Mouse (Mus musculus) C2C12 (cell line): ENCODE results near the gene Rundc3b.

Experiments used
- CEBPB ChIP-seq: IDR thresholded peaks from one replicate; pipeline ENCODE4 v1.6.1; 2011; ENCODE audit warnings: low read depth, mild to moderate bottlenecking, control low read depth, moderate library complexity
- CTCF ChIP-seq: IDR thresholded peaks from one replicate; pipeline ENCODE4 v1.5.1; 2011; ENCODE audit not compliant: control insufficient read depth, insufficient read depth, insufficient read length
- MYOG ChIP-seq: IDR thresholded peaks from one replicate; pipeline ENCODE4 v1.6.1; 2011; ENCODE audit not compliant: control insufficient read depth, insufficient read length; ENCODE audit errors: extremely low read depth
- USF1 ChIP-seq: IDR thresholded peaks from one replicate; pipeline ENCODE4 v1.6.1; 2011; ENCODE audit warnings: low read depth, mild to moderate bottlenecking, control low read depth, moderate library complexity

DNA sequence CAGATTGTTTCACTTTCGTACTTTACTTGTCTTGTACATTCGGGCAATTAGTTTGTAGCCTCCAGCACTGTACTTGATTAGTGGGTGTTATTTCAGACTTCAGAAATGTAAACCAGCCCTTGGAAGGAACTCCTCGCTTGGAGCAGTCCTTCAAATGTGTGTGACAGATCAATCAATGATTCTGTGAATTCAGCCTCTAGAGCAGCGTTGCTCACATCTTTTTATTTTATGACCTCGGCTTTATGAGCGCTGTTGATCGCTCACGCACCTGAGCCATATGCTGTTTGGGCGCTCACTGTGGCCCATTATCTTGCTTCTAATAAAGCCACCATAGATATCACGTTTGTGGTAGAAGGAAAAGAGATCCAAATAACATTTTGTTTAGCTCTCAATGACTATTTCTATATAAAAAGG, 38.0 kb upstream of the Rundc3b start:
- no peak for TF ChIP-seq USF1
- TF ChIP-seq MYOG: no peak
- TF ChIP-seq CTCF: no peak
- TF ChIP-seq CEBPB: no peak
